Mouse (Mus musculus): ENCODE measurements around the gene Atp8a2. TPM values are rescaled to one million over a fixed set of nuclear protein-coding genes. Genes with fewer than 3 reads are reported as not detected.

Atp8a2 gene
- 0.33 and 1.1 TPM in 2 replicates for total RNA-seq (2021)
- long read RNA-seq, partial matches to known transcripts = 0 of 2 reads
- long read RNA-seq, other reads (novel, unspliced or antisense) = 2 of 2 reads

DNA sequence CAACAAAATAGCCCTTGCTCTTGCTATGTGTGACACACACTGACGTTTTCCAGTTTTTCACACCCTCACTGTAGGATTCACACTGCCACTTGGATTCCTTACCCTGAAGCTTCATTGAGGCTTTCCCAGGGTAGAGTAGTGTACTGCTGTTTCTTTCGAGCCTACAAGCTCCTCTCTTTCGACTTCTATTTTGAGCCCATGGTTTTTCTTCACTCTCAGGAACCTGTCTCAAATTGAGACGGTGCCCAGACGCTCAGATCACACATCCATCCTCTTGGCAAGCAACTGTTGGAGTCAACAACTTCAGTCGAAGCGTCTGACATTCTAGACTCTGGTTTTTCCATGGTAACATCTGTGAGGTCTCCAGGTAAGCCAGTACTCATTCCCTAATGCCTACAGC, at the start of gene Atp8a2:
TSS of gene Atp8a2 (minus strand) at position 296 of the 400 bp plus-strand sequence.
- DNase-seq = no peak

DNA sequence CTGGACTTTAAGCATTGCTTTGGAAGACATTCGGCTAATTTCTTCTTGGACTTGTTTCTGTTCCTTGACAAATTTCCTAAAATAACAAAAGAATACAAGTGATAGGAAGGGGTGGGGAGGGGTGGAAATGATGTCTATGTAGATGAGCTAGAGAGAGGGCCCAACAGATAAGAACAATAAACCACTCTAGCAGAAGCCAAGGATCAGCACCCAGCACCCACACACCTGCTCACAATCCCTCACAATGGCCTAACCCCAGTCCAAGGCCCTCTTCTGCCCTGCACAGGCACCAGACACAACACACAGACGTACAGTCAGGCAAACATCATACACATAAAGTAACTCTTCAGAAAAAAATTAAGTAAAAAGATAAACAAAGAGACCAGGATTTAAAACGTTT, 41.6 kb upstream of the Atp8a2 start:
- DNase-seq = no peak

DNA sequence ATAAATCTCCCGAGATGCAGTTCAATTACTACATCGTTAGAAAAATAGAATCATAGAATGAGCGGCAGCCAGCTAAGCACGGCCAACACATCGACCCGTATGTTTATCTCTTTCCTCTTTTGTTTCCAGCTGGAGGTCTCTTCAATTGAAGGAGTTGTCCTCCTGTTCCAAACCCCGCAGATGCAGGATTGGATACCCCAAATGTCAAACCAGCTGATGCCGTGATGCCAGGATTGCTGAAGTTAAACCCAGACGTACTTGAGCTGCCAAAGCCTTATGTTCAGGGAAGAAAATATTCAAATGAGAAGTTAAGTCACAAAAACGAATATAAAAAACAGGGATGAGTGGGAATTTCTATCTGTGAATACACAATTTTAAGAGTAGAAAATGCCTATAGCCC, 22.9 kb upstream of the Atp8a2 start:
- DNase-seq = no peak

DNA sequence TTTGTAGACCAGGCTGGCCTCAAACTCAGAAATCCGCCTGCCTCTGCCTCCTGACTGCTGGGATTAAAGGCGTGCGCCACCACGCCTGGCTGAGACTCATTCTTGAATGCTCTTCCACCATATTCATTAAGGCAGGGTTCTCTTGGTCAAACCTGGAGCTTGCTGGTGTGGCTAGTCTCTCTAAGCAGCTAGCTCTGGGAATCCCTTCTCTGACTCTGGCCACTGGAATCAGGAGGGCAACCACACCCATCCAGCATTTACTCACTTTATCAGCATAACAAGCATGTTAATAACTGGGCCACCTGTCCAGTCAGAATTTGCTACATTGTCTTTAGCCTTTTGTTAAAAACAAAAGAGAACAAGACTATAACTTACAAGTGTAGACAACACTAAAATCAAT, 20.6 kb upstream of the Atp8a2 start:
- DNase-seq = no peak

DNA sequence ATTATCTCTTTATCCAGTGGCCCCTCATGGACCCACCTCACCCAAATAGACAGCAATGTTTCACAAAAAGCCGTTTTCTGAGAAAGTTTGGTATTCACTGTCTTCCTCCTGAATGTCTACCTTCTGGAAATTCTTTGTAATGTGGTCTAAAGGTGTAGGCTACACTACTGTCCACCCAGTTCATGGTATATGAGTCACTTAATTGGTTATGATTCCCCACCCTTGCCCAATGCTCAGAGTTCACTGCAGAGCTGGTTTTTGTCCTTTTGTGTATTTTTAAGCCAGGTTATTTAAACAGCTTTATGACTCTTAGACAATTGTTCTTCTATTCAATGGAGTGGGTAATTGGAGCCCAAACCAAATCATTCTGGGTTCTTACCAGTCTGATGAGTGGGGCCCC, 19.1 kb upstream of the Atp8a2 start:
- DNase-seq = no peak

DNA sequence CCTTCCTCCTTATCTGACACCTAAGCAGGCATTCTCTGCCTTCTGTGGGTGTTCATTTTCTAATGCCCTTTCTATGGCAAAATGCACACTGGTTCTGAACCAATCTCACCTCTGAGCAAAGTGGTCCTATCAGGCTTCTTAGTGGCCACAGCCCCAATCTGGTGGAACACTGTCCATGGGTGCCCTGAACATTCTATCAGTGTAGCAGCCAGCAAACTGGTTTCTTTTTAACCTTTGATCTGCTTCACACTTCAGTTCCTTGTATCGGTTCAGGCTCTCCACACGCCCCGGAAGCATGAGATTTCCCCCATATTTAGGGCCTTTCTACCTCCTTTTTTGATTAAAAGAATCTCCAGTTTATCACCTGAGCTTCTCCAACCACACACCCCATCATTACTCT, 18.0 kb upstream of the Atp8a2 start:
- DNase-seq = no peak

DNA sequence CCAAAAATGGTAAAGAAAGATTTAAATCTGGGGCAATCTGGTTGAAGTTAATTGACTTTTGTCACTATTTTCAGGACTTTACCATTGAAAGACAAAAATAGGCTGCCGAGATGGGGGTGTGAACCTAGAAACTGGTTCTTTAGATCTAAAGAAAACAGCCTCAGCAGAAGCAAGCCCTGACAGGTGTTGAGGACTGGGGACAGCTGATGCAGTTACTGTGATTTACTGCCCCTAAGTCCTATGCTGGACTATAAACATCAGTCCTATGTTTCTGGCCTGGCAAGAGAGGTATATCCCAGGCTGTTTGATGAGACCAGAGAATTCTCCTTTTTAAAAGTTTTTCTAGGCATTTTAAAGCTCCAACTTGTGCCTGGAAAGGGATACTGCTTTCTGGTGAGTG, 17.1 kb upstream of the Atp8a2 start:
- DNase-seq = no peak

DNA sequence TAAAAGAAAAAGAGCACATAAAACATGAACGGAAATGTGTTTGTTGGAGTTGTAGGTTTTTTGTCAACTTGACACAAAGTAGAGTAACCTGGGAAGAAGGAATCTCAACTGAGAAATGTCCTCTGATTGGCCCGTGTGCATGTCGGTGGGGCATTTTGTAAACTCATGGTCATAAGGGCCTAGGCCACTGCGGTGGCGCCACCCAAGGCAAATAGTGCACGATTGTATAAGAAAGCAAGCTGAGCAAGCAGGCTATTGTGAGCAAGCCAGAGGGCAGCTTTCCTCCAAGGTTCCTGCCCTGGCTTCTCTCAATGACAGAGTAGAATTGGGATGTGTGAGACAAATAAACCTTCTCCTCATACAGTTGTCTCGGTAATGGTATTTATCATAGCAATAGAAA, 12.2 kb upstream of the Atp8a2 start:
- no peak for DNase-seq

DNA sequence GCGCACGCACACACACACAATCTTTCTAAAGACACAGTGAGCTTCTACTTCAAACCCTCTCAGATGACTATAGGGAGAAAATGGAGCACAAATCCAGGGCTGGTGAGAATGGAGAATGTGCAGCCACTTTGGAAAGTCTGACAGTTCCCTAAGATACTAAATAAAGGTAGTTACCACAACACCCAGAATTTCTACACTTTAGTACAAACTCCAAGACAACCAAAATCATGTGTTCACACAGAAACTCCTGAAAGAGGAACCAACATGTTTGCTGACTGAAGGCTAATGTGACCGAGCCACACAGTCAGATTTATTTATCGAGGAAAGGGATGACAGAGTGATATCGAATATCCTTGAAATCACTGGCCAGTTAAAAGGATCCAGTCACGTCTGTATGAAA, 8.0 kb upstream of the Atp8a2 start:
- no peak for DNase-seq

DNA sequence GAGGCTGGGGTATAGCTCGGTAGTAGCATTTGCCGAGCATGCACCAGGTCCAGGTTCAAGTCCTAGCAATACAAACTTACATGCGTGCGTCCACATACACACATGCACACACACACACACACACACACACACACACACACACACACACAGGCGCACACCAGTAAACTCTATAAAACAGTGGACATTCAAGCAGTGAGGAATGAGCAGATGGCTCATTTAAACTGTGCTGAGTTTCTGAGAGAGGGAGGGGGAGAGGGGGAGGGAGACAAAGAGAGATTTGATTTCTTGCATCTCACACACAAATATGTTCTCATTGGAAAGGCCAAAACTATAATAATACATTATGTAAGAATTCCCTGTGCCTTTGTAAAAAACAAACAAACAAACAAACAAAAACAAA, 980 bp downstream of the Atp8a2 start:
- no peak for DNase-seq

DNA sequence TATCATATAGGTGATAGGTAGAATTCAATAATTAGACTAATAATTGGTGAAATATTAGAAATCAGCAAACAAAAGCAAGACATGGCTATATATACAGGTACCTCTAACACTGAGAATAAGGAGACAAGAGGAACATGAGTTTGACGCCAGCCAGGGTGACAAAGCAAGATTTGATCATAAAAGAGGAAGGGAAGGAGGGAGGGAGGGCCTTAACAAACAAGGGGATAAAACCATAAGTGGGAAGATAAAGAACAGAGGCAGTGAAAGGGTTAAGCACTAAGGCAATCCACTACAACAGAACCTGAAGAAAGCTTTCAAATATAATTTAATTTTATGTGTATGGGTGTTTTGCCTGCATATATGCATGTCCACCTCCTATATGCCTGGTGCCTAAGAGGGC, 2.4 kb downstream of the Atp8a2 start:
- no peak for DNase-seq

DNA sequence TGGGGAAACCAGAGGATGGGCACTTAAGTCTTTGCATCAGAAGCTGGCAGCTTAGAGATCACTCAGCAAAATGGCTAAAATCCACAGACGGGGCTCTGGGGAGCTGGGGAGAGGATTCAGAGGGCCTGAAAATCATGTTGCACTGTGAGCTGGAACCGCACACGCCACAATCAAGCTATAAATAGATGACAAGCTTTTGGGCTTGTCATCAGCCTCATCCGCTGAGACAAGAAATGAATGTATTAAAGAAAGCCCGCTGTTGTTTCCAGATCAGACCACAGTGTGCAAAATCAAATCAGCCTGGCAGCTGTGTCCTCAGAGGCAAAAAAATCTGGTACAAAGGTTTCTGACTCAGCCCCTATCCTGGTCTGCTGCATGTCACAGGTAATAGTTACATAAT, 7.2 kb downstream of the Atp8a2 start:
- DNase-seq = no peak

DNA sequence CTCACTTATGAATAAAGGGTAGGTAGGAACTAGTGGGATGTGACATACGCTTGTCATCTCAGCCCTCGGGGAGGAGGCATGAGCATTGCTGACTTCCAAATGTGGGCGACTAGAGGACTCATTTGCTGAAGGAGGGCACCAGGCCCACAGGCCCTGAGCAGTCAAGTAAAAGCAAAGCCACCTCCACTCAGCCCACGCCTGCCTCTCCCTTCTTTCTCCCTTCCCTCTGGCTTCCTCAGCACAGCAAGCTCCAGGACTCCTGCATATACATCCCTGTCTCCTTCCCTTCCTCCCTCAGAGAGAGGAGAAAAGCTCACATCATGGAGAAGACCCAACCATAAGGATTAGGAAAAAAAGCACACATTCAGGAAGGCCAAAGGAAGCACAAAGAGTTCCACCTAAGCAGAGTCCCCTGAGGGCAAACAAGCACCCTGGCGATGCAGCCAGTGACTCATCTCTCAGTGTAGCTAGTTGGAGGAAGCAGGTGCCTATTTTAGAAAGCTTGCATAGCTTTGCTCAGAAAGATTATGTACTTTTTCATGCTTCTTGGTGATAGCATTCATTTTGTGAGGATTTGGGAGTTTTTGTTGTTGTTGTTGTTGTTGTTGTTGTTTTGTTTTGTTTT, 8.7 kb downstream of the Atp8a2 start:
- DNase-seq = no peak

DNA sequence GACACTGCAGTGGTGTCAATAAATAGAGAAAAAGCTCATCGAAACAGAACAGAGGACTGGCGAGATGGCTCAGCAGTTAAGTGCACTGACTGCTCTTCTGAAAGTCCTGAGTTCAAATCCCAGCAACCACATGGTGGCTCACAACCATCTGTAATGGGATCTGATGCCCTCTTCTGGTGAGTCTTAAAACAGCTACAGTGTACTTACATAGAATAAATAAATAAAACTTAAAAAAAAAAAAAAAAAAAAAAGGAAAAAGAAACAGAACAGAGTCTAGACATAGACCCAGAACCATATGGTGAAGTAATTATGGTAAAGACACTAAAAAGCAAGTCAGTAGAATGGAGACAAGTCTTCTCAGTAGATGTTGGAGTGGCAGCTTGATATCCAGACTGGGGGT, 15.7 kb downstream of the Atp8a2 start:
- no peak for DNase-seq

DNA sequence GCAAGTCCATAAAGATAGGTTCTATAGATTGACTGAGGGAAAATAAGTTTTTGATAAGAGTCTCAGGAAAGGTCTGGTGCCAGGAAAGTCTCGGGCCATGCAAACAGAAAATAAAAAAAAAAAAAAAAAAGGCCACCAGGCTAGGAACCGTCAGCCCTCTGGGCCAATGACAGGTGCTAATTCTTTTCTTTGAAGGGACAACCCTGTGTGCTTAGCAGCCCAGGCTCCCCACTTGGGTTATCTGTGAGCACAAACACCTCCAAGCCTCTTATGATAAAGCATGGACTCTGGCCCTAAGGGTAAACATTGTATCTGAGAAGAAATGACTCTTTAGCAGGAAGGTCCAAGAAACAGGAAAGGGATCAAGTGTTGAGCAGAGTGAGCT, 18.4 kb downstream of the Atp8a2 start:
- no peak for DNase-seq

DNA sequence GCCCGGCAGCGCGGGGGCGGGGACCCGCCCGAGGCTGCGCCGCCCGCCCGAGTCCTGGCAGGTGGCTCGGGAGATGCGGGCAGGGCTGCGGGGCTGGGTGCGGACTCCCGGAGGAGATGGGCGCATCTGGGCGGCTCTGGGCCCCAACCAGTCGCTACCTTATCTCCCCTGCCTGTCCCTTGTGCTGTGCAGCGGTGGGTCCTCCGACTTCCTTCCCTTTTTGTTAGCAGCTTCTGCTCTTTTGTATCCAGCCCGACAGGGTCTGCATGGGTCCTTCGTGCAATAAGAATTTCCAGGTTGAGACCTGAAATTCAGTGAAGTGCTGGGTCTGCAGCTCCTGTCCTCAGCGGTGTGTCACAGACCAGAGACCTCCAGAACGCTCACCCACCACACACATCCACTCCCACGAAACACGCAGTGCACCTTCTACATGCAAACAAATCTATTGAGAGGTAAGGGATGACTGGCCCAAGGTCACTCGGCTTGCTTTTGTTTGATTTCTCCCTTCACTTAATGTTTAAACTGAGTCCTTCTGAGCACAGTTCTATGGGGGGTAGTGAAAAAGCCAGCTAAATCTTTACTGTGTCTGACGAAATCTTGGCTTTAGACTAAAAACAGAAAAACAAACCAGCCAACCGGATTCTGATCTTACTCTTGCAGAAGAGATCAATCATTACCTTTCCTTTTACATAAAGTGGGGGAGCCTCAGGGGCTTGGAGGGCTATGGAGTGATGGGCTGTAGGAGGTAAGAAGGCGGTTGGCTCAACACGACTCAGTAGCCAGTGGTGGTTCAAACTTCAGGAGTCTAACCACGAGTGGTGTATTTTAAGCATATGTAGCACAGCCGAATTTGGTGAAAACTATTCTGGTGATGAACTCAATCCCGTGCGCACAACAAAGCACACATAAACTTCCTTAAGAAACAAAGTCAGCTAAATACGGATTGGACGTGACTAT, 19.1 kb downstream of the Atp8a2 start:
- no peak for DNase-seq

DNA sequence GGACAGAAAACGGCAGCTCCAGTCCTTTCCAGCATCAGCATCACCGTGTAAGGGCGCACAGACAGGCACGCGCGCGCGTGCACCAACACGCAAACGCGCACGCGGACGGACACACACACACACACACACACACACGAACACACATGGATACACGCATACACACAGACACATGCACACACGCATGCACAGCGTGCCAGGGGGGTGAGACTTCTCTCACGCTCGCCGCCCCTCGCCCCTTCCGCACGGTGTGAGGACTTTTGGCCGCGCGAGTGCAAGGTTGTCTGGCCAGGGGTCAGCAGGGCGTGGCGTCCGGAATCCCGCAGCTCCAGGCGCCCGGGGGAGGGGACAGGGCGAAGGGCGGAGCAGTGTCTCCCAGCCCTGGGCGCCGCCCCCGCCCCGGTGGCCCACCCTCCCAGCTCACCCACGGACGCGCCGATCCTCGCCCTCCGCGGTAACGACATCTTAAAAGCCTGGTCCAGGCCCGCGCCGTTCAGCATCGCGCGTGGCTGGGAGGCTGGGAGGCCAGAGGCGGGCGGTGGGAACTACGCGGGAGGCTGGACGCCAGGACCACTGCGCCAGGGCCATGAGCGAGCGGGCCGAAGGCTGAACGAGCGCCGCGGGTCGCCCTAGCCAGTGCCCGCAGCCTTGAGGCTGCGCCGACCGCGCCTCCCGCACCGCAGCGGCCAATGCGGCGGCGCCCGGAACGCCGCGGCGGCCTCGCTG, 19.9 kb downstream of the Atp8a2 start:
- DNase-seq = peak; percentile 55

DNA sequence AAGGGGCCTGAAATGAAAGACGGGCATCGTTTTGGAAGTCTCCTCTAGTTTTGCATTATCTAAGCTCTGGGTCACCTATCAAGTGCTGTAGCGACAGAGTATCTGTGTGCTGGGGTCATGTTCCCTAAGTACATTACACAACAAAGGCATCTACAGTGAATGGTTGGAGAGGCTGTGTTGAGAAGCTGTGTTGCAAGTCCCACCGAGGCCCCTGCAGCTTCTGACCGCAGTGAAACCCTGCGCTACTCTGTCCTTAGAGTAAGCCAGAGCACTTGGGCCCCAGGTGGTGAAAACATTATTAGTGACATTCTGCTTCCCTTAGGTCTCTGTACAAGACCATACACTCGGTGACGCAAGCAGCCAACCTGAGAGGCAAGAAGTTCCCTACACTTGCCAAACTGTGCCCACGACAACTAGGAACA, 20.5 kb downstream of the Atp8a2 start:
- DNase-seq = no peak

DNA sequence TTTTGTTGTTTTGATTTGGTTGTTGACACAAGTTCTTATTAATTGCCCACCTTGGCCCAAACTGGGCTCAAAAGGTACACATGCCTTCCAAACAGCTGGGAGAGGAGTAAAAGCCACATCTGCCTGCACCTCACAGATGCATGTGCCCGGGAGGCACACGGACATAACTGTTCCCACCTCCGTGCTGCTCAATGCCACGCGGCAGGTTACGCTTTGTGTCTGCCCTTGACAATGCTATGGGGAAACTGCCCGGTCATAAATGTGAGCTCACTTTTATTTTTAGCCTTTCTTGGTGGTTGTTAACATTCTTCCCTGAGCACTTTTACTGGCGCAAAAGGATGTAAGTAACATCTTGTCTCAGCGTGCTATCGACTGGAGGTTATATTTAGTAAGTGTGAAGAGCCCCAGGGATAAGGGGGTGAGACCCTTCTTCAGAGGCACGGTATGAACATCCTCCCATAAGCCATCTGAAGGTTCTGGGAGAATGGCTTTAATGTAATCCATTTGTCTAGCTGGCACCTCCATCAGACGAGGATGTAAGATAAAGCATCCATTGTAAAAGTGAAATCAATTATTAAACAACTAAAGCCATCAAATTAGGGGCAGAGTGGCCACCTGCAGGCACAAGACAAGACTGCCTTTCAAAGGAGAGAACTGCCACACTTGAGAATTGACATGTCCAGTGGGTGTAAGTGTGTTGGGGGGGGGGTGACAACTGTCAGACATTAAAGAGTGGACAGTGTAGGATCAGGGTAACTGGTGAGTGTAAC, 24.5 kb downstream of the Atp8a2 start:
- DNase-seq = no peak

DNA sequence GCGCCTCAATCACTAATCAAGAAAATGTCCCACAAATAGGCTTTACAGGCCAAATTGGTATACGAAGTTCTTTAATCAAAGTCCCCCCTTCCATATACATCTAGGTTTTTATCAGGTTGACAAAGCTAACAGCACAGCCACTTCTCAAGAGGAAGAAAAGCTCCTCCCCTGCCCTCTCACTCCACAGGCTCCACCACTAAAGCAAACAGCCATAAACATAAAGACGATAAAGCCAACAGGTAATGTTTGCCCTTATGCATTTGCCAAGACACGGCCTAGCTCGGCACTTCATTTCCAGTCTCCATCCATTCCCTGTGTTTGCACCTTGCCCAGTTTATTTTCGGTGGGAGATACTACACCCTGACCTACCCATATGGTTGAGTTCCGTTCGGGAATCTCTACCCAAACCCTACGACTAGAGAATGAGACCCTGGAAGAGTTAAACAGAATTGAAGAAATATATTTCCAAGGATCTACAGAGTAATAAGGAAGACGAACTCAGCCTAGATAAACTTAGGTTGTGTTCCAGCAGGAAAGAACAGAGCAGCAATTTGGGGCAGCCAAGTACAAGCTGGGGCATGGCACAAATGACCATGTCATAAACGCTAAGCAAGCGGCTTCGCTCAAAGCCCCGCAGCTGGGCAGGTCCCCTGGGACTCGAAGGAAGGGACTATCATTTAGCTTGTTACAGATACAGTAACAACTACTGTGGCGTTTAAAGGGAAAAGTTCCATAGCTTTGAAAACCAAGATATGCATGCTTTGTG, 26.0 kb downstream of the Atp8a2 start:
- no peak for DNase-seq

DNA sequence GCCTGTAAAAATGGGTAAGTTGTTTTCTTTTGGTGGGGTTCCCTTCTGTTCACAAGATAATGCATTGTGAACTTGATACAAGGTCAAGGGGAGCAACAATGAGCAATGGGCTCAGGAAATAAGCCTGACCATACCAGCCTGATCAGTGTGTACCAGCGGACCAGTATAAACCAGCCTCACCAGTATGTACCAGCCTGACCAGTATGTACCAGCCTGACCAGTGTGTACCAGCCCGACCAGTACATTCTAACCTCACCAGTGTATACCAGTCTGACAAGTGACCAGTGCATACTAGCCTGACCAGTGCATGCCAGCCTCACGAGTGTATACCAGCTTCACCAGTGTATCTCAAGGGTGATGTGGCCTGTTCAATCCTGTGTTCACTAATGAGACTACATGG, 33.6 kb downstream of the Atp8a2 start:
- DNase-seq = no peak

All from adrenal gland, postnatal 25 days (tissue).